Mouse (Mus musculus) colon, adult 2 months (tissue): ENCODE measurements around the gene Gatad2a. TPM values are rescaled to one million over a fixed set of nuclear protein-coding genes. Genes with fewer than 3 reads are reported as not detected.

ENCODE experiments used
- polyA plus RNA-seq: library from polyadenylated mRNA; depleted of rRNA; stranded (reverse); fragments of >200 nt; gene quantifications from 2 replicates; pipeline ENCODE4 v1.2.3, GENCODE M21; 2012; rRNA removed

The Gatad2a gene
- polyA plus RNA-seq, result 72.8 and 80.7 TPM in 2 replicates

GRCm38 (mm10) chr8:69995776-69996588 is at the start of gene Gatad2a:
Gene Gatad2a, minus strand, starts transcription at chr8:69996384.

GRCm38 (mm10) chr8:70042583-70043455 is 46.6 kb upstream of the Gatad2a start, which contains the start of the genes Mau2 and Sugp1:
Gene Mau2, minus strand, starts transcription at chr8:70042734.
Gene Sugp1, plus strand, starts transcription at chr8:70042813.

GRCm38 (mm10) chr8:69902163-69903062 is 93.8 kb downstream of the Gatad2a start, which contains the start of the genes Tssk6, Ndufa13 and Yjefn3:
Gene Tssk6, plus strand, starts transcription at chr8:69902184.
Gene Ndufa13, minus strand, starts transcription at chr8:69902558.
Gene Yjefn3, minus strand, starts transcription at chr8:69902712.

GRCm38 (mm10) chr8:69887289-69888243 is 108.6 kb downstream of the Gatad2a start, which contains the start of gene Cilp2:
Gene Cilp2, minus strand, starts transcription at chr8:69887687.

Other genes with a start within 250 kb of the Gatad2a start
- gene Zfp963, start 246.4 kb downstream of the Gatad2a start, polyA plus RNA-seq, result 1.5 and 2.0 TPM in 2 replicates
- 1.3 TPM in 1 of 2 replicates, not detected in the other for gene Gm20422, start 221.5 kb downstream of the Gatad2a start, polyA plus RNA-seq
- gene Atp13a1, start 205.2 kb downstream of the Gatad2a start, polyA plus RNA-seq, result 106 and 109 TPM in 2 replicates
- 5.6 and 5.8 TPM in 2 replicates for gene Zfp866, start 205.2 kb downstream of the Gatad2a start, polyA plus RNA-seq
- gene Gmip, start 187.7 kb downstream of the Gatad2a start, polyA plus RNA-seq, result 48.5 and 52.0 TPM in 2 replicates
- gene Lpar2, start 174.0 kb downstream of the Gatad2a start, polyA plus RNA-seq, result 1.9 and 2.2 TPM in 2 replicates
- gene Pbx4, start 163.9 kb downstream of the Gatad2a start, polyA plus RNA-seq, result 1.6 and 2.9 TPM in 2 replicates
- 0.09 and 0.23 TPM in 2 replicates for gene Cilp2, start 108.7 kb downstream of the Gatad2a start, polyA plus RNA-seq
- 2.8 and 4.3 TPM in 2 replicates for gene Tssk6, start 94.2 kb downstream of the Gatad2a start, polyA plus RNA-seq
- gene Ndufa13, start 93.8 kb downstream of the Gatad2a start, polyA plus RNA-seq, result 148 and 213 TPM in 2 replicates
- 3.3 and 6.2 TPM in 2 replicates for gene Yjefn3, start 93.7 kb downstream of the Gatad2a start, polyA plus RNA-seq
- 99.7 and 112 TPM in 2 replicates for gene Mau2, start 46.4 kb upstream of the Gatad2a start, polyA plus RNA-seq
- 9.0 and 10.1 TPM in 2 replicates for gene Sugp1, start 46.4 kb upstream of the Gatad2a start, polyA plus RNA-seq
- 39.3 and 82.7 TPM in 2 replicates for gene Tm6sf2, start 76.5 kb upstream of the Gatad2a start, polyA plus RNA-seq
- 0.93 and 2.4 TPM in 2 replicates for gene Hapln4, start 87.1 kb upstream of the Gatad2a start, polyA plus RNA-seq
- 0.09 and 0.15 TPM in 2 replicates for gene Ncan, start 124.5 kb upstream of the Gatad2a start, polyA plus RNA-seq
- gene Nr2c2ap, start 134.9 kb upstream of the Gatad2a start, polyA plus RNA-seq, result 11.2 and 15.2 TPM in 2 replicates
- gene Rfxank, start 142.8 kb upstream of the Gatad2a start, polyA plus RNA-seq, result 39.1 and 40.5 TPM in 2 replicates
- 87.7 and 91.9 TPM in 2 replicates for gene Borcs8, start 143.1 kb upstream of the Gatad2a start, polyA plus RNA-seq
- gene Mef2b, start 143.3 kb upstream of the Gatad2a start, polyA plus RNA-seq, result 0.36 and 0.67 TPM in 2 replicates
- gene Tmem161a, start 176.0 kb upstream of the Gatad2a start, polyA plus RNA-seq, result 132 and 143 TPM in 2 replicates
- 23.6 and 29.4 TPM in 2 replicates for gene Slc25a42, start 215.9 kb upstream of the Gatad2a start, polyA plus RNA-seq
- 24.7 and 26.6 TPM in 2 replicates for gene Sugp2, start 237.8 kb upstream of the Gatad2a start, polyA plus RNA-seq
- gene Armc6, start 238.1 kb upstream of the Gatad2a start, polyA plus RNA-seq, result 18.5 and 20.5 TPM in 2 replicates